Mouse (Mus musculus): ENCODE data around the gene Hace1.

Gene Hace1

GRCm38 (mm10) chr10:45698930-45699329, 121.3 kb downstream of the Hace1 start:
- DNase-seq (ENCODE audit: low read depth, low spot score): no peak

GRCm38 (mm10) chr10:45706849-45707248, 129.2 kb downstream of the Hace1 start:
- DNase-seq (ENCODE audit: low read depth, low spot score): no peak

- DNase-seq (ENCODE audit: low read depth, low spot score): no peak
Observed at GRCm38 (mm10) chr10:45710848-45711247, 133.2 kb downstream of the Hace1 start.

GRCm38 (mm10) chr10:45711348-45711747, 133.7 kb downstream of the Hace1 start:
- no peak for DNase-seq (ENCODE audit: low read depth, low spot score)

Data from retina, adult 2 months (tissue).